Mouse (Mus musculus) kidney, embryonic 16.5 days (tissue): ENCODE results near the gene Gon4l. TPM values are rescaled to one million over a fixed set of nuclear protein-coding genes. Genes with fewer than 3 reads are reported as not detected.
"Not testable (repeated sequence)": the region's sequence is repeated elsewhere in the genome, so short reads cannot be mapped to it uniquely, and the experiment has no call there.

Experiments used
- ATAC-seq: fragments of 200-750 bp; cut with Nextera tagmentation; 2 replicates; pipeline ENCODE4 v1.8.0; 2017; ENCODE audit warnings: moderate TSS enrichment; ENCODE audit not compliant: low FRiP score, low TSS enrichment
- H3K27ac ChIP-seq: fragments of 300-500 bp; sonication (generic); 2 replicates; pipeline ENCODE4 v1.5.1; 2014; ENCODE audit warnings: low read length
- H3K27me3 ChIP-seq: fragments of 300-500 bp; sonication (generic); 2 replicates; pipeline ENCODE4 v1.6.1; 2014; ENCODE audit warnings: low read length, control low read depth, mixed read lengths; ENCODE audit not compliant: insufficient read depth
- H3K36me3 ChIP-seq: fragments of 300-500 bp; sonication (generic); 2 replicates; pipeline ENCODE4 v1.6.1; 2014; ENCODE audit warnings: low read length, control low read depth, mixed read lengths; ENCODE audit not compliant: insufficient read depth
- H3K4me1 ChIP-seq: fragments of 300-500 bp; sonication (generic); 2 replicates; pipeline ENCODE4 v1.6.1; 2014; ENCODE audit warnings: low read length, control low read depth, mixed read lengths; ENCODE audit not compliant: insufficient read depth
- H3K4me2 ChIP-seq: fragments of 300-500 bp; sonication (generic); replicated peaks from 2 replicates; pipeline ENCODE4 v1.6.1; 2014; ENCODE audit warnings: low read depth, low read length
- H3K4me3 ChIP-seq: fragments of 300-500 bp; sonication (generic); 2 replicates; pipeline ENCODE4 v1.5.1; 2014; ENCODE audit warnings: mild to moderate bottlenecking, low read length
- H3K9ac ChIP-seq: fragments of 300-500 bp; sonication (generic); replicated peaks from 2 replicates; pipeline ENCODE4 v1.6.1; 2014; ENCODE audit warnings: low read length
- H3K9me3 ChIP-seq: fragments of 300-500 bp; sonication (generic); 2 replicates; pipeline ENCODE4 v1.6.1; 2016; ENCODE audit warnings: low read length, control low read depth
- WGBS: fragments of 180-500 bp; shearing (Covaris S2); extraction: QIAGEN DNeasy Blood & Tissue Kit; methylation state at CpG from one replicate; pipeline ENCODE4 v1.1.7; 2014; 5-methylcytosine and 5-hydroxymethylcytosine counted together
- polyA plus RNA-seq: library from polyadenylated mRNA; unstranded; fragments of >200 nt; fragmentation: Nextera tagmentation; extraction: Ambion mirVana; gene quantifications from 2 replicates; pipeline ENCODE4 v1.2.1, GENCODE M21; 2015

The Gon4l gene
- polyA plus RNA-seq, 1 experiment from 2014 or later: 11.3 TPM

DNA sequence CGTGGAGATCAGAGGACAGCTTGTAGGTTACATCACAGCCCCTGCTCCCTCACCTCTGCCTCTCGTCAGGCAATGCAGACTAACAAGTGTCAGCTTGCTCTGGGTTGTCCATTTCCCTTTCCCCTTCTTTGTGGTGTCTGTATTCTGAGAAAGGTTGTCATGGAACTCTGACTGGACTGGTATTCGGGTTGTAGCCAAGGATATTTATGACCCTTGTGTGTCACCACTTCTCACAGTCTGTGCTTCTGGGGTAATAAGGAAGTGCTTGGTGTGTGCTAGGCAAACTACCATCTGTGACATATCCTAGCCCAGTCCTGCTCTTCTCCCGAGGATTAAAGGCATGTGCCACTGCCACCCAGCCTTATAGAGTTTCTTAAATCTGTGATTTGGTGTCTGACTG lies 14.1 kb downstream of the Gon4l start:
- Histone ChIP-seq H3K27ac (no peak overlapping the region), H3K9ac (no peak overlapping the region), H3K4me1 (no peaks in the 10 kb centered on the region), H3K9me3 (no peaks in the 10 kb centered on the region), H3K27me3 (no peaks in the 10 kb centered on the region), H3K4me2 (no peak overlapping the region), H3K4me3 (no peak overlapping the region), H3K36me3 (peaks cover 24% of the 10 kb centered on the region)
- no peak for ATAC-seq
- WGBS: 80% methylated on average over 4 of the region's 4 CpGs

- no peaks in the 10 kb centered on the region for H3K4me1 ChIP-seq
- ATAC-seq: no peak
- no peak overlapping the region for H3K27ac ChIP-seq
- peaks cover 47% of the 10 kb centered on the region for H3K36me3 ChIP-seq
- WGBS: 91% methylated on average over 6 of the region's 6 CpGs
- H3K27me3 ChIP-seq: no peaks in the 10 kb centered on the region
- no peak overlapping the region for H3K4me3 ChIP-seq
- no peak overlapping the region for H3K9ac ChIP-seq
- H3K9me3 ChIP-seq: no peaks in the 10 kb centered on the region
- H3K4me2 ChIP-seq: no peak overlapping the region
These were observed 20.8 kb downstream of the Gon4l start for GRCm38 (mm10) chr3:88855837-88856236.

GRCm38 (mm10) chr3:88862129-88862528 lies 27.1 kb downstream of the Gon4l start:
- Histone ChIP-seq H3K4me1 (no peaks in the 10 kb centered on the region), H3K27ac (no peak overlapping the region), H3K9ac (no peak overlapping the region), H3K36me3 (peaks cover 67% of the 10 kb centered on the region), H3K27me3 (no peaks in the 10 kb centered on the region), H3K4me3 (no peak overlapping the region), H3K4me2 (no peak overlapping the region), H3K9me3 (no peaks in the 10 kb centered on the region)
- ATAC-seq: no peak
- 91% methylated on average over 3 of the region's 3 CpGs for WGBS

DNA sequence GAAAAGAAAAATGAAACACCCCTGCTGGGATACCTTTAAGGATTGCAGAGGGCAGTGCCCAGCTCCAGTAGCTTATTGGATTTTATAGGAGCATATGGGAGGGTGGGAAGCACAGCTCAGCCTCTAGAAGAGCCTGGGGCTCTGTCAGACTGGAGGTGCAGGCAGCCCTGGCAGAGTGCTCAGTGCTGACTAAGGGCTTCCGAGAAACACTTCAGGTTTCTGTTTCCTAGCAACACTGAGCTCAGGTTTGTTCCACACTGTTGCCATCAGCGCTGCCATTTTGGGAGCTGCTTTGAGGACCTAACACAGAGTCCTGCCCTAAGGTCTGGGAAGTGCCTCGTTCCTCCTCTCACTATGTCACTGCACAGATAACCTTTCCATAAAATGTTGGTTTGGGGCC lies 31.7 kb downstream of the Gon4l start:
- H3K36me3 ChIP-seq: peaks cover 34% of the 10 kb centered on the region
- H3K27me3 ChIP-seq, H3K9ac ChIP-seq, H3K4me2 ChIP-seq, H3K9me3 ChIP-seq, H3K4me3 ChIP-seq, ATAC-seq, H3K27ac ChIP-seq, H3K4me1 ChIP-seq: not testable (repeated sequence)
- no CpG with 5 or more reads among the region's 3 CpGs for WGBS

DNA sequence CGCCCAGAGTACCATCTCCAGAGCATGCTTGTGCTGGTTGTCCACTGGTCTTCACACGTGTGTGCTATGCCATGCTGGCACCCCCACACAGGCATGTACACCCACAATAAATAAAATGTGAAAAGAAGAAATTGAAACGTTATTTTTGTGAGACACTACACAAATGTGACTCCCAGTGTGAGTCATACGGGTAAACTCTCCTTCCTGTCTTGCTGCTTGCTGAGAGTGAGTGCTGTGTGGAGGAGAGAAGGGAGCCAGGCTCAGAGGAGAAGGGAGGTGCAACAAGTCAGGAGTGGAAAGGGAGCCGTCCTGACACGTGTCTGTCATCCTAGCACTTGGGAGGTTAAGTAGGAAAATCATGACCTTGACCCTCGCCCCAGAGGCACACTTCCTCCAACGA lies 32.1 kb downstream of the Gon4l start:
- peaks cover 30% of the 10 kb centered on the region for H3K36me3 ChIP-seq
- not testable (repeated sequence) for H3K27me3 ChIP-seq, ATAC-seq, H3K4me3 ChIP-seq, H3K4me1 ChIP-seq, H3K27ac ChIP-seq, H3K9me3 ChIP-seq, H3K4me2 ChIP-seq, H3K9ac ChIP-seq
- WGBS: no CpG with 5 or more reads among the region's 8 CpGs

- H3K4me3 ChIP-seq, H3K9me3 ChIP-seq, H3K9ac ChIP-seq, ATAC-seq, H3K4me1 ChIP-seq, H3K27me3 ChIP-seq, H3K27ac ChIP-seq, H3K4me2 ChIP-seq: not testable (repeated sequence)
- no CpG with 5 or more reads among the region's 4 CpGs for WGBS
- H3K36me3 ChIP-seq: peaks cover 20% of the 10 kb centered on the region; the same call in 1 of the 2 replicates
These were observed 33.4 kb downstream of the Gon4l start for GRCm38 (mm10) chr3:88868449-88868848.

DNA sequence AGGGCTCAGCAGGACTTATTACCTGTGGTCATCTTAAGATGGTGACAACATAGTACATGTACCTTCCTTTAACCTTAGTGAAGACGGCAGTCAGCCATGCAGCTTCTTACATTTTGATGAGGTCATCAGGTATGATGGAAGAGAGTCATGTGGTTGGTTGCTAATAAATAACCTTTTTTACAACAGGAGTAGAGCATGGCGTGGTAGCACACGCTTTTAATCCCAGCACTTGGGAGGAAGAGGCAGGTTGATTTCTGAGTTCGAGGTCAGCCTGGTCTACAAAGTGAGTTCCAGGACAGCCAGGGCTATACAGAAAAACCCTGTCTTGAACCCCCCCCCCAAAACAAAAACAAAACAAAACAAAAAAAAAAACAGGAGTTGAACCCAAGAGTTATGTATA lies 47.5 kb downstream of the Gon4l start:
- not testable (repeated sequence) for H3K9me3 ChIP-seq
- 90% methylated on average over 4 of the region's 4 CpGs for WGBS

DNA sequence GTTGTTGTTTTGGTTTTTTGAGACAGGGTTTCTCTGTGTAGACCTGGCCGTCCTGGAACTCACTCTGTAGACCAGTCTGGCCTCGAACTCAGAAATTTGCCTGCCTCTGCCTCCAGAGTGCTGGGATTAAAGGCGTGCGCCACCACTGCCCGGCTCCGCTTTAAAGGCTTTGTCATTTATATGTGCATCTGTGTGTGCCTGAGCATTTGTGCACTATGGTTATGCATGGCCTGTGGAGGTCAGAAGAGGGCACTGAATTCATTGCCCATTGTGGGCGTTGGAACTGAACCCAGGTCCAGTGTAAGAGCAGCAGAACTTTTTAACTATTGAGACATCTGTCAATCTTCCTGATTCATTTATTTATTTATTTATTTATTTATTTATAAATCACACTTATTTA lies 58.0 kb downstream of the Gon4l start:
- ATAC-seq, H3K36me3 ChIP-seq, H3K27me3 ChIP-seq, H3K4me3 ChIP-seq, H3K9me3 ChIP-seq, H3K27ac ChIP-seq, H3K4me1 ChIP-seq, H3K4me2 ChIP-seq, H3K9ac ChIP-seq: not testable (repeated sequence)
- WGBS: 91% methylated on average over 7 of the region's 7 CpGs

More for the DNA sequence above, 47.5 kb downstream of the Gon4l start:
- H3K27ac ChIP-seq, H3K36me3 ChIP-seq, H3K4me3 ChIP-seq, H3K27me3 ChIP-seq, H3K4me2 ChIP-seq, H3K4me1 ChIP-seq, ATAC-seq, H3K9ac ChIP-seq: not testable (repeated sequence)

GRCm38 (mm10) chr3:88904803-88905202 lies 69.8 kb downstream of the Gon4l start:
- Histone ChIP-seq H3K9me3 (no peaks in the 10 kb centered on the region), H3K4me3 (no peak overlapping the region), H3K27ac (no peak overlapping the region), H3K4me1 (no peaks in the 10 kb centered on the region), H3K36me3 (peaks cover 78% of the 10 kb centered on the region), H3K9ac (no peak overlapping the region), H3K27me3 (no peaks in the 10 kb centered on the region), H3K4me2 (no peak overlapping the region)
- no peak for ATAC-seq
- WGBS: 85% methylated on average over 3 of the region's 3 CpGs

- whole genome bisulfite sequencing: 85% methylated on average over 6 of the region's 6 CpGs
- H3K9ac ChIP-seq: no peak overlapping the region
- H3K4me2 ChIP-seq: no peak overlapping the region
- no peaks in the 10 kb centered on the region for H3K9me3 ChIP-seq
- no peak overlapping the region for H3K4me3 ChIP-seq
- ATAC-seq: no peak
- H3K27me3 ChIP-seq: no peaks in the 10 kb centered on the region
- H3K4me1 ChIP-seq: no peaks in the 10 kb centered on the region
- no peak overlapping the region for H3K27ac ChIP-seq
- peaks cover 82% of the 10 kb centered on the region for H3K36me3 ChIP-seq
These were observed 70.2 kb downstream of the Gon4l start for GRCm38 (mm10) chr3:88905209-88905608.

GRCm38 (mm10) chr3:88905741-88906140 lies 70.7 kb downstream of the Gon4l start:
- Histone ChIP-seq H3K27me3 (no peaks in the 10 kb centered on the region), H3K36me3 (peaks cover 84% of the 10 kb centered on the region), H3K4me2 (no peak overlapping the region), H3K9me3 (no peaks in the 10 kb centered on the region), H3K27ac (no peak overlapping the region), H3K4me1 (no peaks in the 10 kb centered on the region), H3K4me3 (no peak overlapping the region), H3K9ac (no peak overlapping the region)
- 95% methylated on average over 2 of the region's 2 CpGs for WGBS
- ATAC-seq: no peak
